Mouse (Mus musculus) cerebellum, postnatal 25 days (tissue): Measurements from ENCODE around the gene Ccdc173.

ENCODE experiments used
- DNase-seq, 2 experiments: peaks; one replicate each; pipeline ENCODE4 v3.0.0; 2021; ENCODE audit warnings: mixed read lengths in 2 of 2

Ccdc173 gene

DNA sequence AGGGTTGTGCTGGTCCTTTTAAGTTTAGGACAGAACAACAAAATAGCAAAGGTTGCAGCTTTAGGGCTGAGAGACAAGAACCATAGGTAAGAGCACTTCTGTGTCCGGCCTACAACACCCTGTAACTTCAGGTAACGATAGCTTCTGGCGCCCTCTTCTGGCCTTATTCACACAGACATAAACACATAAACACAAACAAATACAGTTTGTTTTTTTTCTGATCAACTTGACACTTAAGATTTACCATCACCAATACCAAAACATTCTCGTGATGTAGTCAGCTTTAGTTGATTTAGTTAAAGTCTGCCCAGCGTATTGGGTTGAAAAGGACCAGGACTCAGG lies 10.6 kb downstream of the Ccdc173 start:
- DNase-seq: peak in 1 of 2 experiments; percentile 18

DNA sequence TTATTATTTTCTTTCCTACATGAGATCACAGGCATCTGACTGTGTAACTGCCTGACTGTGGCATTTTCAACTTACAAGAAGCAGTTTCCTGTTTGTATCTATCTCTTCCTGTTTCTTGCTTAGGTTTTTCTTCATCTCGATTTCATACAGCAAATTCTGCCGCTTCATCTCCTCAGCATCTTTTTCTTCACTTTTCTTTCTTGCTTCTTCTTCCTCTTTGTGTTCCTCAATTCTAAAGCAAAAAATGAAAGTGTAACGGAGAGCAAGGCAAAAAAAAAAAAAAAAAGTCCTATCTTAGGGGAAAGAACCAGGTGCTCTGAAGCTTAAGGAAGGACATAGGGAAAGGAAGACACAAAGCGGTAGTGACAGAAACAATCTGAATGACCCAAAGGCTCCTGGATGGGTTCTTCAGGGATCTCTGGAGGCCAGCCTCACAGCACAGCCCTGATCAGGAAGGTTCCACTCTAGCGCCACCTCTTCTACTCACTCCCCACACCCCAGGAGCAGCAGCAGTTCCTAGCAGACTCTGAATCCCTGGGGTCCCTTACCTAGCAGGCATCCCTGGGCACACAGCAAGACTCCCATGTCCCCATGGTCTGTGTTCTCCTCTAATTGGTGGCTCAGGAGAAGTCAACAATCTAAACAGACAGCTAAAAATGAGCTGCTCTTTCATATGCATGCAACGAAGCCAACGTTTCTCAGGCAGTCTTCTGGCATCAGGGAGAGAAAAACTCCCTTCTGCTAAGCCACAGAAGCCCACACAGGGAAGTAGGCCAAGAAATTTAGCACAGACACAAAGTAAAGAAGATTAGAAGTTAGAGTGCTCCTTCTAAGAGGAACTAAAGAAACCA lies 11.2 kb downstream of the Ccdc173 start:
- DNase-seq: no peak

- DNase-seq: no peak
Measured at GRCm38 (mm10) chr2:69773331-69773730, 16.0 kb downstream of the Ccdc173 start.

GRCm38 (mm10) chr2:69764716-69765115 lies 24.7 kb downstream of the Ccdc173 start:
- DNase-seq: no peak

GRCm38 (mm10) chr2:69763340-69763739 lies 26.0 kb downstream of the Ccdc173 start:
- no peak for DNase-seq

- no peak for DNase-seq
Measured at GRCm38 (mm10) chr2:69760980-69761379, 28.4 kb downstream of the Ccdc173 start.

- DNase-seq: peak in 1 of 2 experiments; percentile 21
Measured at GRCm38 (mm10) chr2:69745091-69745490, 44.3 kb downstream of the Ccdc173 start.

- no peak for DNase-seq
Measured at GRCm38 (mm10) chr2:69723519-69723825, 65.9 kb downstream of the Ccdc173 start.

DNA sequence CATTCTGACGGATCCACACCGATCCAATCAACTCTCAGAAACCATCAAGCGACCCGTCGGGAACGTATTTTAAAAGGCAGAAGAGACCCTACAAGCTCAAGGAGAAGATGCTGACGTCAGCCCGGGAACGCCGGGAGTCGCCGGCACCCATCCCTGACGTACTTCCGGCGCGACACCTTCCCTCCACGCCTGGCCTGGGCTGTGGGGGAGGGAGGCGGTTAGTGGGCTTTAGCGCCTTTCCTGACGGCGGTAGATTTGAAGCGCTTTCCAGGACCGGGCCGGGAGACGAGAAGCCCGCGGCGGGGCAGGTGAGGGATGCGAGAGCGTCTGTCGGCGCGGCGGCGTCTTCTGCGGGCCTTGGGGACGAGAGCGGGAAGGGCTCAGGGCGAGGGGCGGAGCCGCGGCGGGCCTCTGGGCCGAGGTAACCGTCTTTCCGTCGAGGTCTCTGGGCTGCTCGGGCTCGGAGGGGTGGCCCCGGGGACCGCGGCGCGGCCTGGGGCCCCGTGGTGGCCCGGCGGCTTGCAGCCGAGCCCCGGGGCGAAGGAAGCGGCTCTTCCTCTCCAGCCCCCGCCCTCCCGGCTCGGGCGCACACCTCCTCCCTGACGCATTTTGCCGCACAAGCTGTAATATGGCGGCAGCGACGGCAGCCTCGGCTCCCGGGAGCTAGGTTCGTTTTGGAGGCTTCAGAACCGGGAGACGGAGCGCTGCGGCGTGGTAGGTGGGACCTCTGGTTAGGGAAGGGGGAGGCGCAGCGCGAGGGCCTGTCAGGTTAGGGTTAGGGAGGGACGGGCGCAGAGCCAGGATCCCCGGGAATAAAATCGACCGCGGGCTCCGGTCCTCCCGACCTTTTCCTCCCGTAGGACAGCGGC lies 66.5 kb downstream of the Ccdc173 start:
- peak; percentile 95 to 97 for DNase-seq

DNA sequence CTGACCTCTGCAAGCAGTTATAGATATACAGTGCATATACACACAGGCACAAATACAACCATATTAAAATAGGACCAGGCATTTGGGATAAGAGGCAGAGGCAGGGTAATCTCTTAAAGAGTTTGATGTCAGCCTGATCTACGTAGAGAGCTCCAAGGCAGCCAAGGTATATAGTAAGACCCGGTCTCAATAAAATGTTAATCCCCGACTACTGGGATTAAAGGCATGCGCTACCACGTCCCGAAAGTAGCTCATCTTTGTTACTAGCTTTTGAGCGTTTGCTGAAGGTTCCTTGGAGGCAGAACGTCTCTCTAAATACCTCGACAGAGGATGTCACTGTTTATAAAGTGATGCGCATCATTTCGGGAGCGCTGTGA lies 67.1 kb downstream of the Ccdc173 start, which contains the start of gene Ppig:
Gene Ppig, plus strand, starts transcription at position 273 of the 377 bp plus-strand sequence.
- no peak for DNase-seq

DNA sequence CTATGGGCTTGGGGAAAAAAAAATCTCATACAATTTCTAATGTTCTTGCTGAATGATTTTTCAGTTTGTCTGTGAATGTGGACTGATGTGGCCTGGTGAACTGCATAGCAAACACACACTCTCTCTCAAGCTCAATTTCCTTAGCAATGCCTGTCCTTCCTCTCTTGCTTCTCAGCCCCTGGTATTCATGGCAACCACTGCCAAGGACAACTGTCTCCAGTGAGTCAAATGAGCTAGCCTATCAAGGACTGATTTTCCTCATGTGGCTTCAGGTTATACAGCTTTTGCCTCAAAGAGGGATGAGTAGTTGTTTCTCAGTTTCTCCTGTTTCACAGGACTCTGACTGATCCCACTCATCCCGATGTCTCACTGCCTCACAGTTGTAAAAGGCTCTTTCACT lies 70.3 kb downstream of the Ccdc173 start:
- DNase-seq: no peak

DNA sequence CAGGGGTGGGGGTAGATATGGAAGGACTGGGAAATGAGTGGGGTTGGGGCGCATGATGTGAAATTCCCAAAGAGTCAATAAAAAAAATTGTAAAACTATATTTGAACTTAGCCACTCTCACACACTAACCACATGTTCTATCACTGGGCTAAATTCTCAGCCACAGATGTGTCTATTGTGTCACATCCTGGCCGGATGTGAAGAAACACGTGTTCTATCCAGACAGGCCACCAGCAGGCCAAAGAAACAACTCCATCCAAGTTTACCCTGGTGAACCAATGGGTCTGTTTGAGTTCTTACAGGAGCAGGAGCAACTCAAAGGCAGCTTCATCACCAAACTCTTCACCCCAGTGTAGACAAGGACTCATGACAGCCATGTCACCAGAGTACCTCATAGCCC lies 72.9 kb downstream of the Ccdc173 start:
- DNase-seq: no peak

DNA sequence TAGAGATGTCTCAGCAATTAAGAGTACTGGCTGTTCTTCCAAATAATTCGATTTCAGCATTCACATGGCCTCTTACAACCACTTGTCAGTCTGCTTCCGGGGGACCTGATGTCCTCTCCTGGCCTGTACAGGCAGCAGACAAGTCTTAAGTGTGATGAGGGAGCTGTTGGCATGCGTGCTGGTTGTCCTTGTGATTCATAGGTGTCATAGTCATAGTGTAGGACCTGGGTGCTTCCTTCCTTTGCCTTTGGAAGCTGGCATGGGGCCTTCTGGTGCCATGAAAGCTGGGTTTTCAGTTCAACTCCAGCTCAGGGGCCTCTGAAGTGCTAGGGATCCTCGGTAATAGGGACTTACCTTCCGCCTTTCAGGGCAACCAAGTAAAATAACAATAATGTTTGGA lies 75.2 kb downstream of the Ccdc173 start:
- DNase-seq: peak in 1 of 2 experiments; percentile 14

DNA sequence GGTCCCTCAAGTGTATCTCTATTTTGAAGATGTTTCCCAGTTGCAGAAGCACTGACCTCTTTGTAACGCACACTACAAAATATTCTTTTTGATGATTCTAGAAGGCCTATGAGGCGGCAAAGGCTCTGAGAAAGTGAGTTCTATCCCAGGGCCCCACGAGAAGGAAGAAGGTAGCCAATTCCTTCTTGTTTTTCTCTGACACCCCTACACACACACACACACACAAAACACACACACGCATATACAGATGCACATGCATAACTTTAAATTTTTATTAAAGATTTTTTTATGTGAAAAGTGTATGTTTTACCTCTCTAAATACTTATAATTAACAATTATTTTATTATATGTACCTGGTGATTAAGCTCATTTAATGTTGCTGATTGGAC lies 75.8 kb downstream of the Ccdc173 start:
- no peak for DNase-seq

- DNase-seq: peak; percentile 87 to 89
Measured at GRCm38 (mm10) chr2:69712981-69713625, 76.3 kb downstream of the Ccdc173 start, which contains the start of gene Fastkd1. Gene Fastkd1 (minus strand): TSS chr2:69713516.

DNA sequence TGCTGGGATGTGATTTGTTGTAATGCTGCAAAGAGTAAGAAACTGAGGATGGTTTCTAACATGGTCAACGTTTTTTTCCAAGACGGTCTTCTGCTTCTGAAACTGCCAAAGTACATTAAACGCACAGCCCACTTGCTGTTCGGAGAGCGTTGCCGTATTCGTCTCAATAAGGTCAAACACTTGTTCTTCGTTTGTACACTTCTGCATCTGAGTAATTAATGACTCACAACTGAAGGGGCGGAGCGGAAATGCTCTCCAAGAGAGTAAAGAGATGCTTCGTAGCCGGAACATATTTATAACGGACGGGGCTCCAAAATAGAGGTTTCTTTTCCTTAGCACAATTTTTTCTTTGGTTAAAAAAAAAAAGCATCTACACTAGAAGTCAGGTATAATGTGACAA lies 77.2 kb downstream of the Ccdc173 start:
- DNase-seq: no peak
